In genomic region chr19:45747028-45747867, GRCm38 (mm10) we compare ENCODE assay signal across 9 mouse cellular contexts. TPM values are rescaled to one million over a fixed set of nuclear protein-coding genes. Genes with fewer than 3 reads are reported as not detected.
DNase-seq lines count a peak whose midpoint lies in the region; ATAC-seq and TF ChIP-seq lines count a peak whose summit lies in the region.
"Had no signal": no experiment of that assay in that cellular context is flagged by ENCODE, and none has a peak within 500 bp of the region (broad histone marks: within the 10 kb centered on the region; RNA-seq: fewer than 3 reads in every experiment).

No protein-coding gene starts in this region.

- peak; percentile 57 for ATAC-seq in granulocyte monocyte progenitor cell, adult 5-6 weeks (replicated peaks; ENCODE audit: poor library complexity, severe bottlenecking)
- peak; percentile 16; the same call in 1 of the 2 replicates for ATAC-seq in liver, embryonic 11.5 days (replicated peaks; ENCODE audit: low FRiP score)

- H3K27ac ChIP-seq in cortical plate, adult 2 months (ENCODE audit: insufficient read depth, low read length) = no peak overlapping the region
- H3K27ac ChIP-seq in liver, embryonic 11.5 days (ENCODE audit: low read depth, low read length) = no peak overlapping the region
- H3K27ac ChIP-seq: limb, embryonic 13.5 days had no signal

- WGBS in liver, embryonic 11.5 days = 22% methylated on average over 11 of the region's 11 CpGs

- 0 out of 2 replicates have a peak, but pooled peaks cover 2% of the 10 kb centered on the region for H3K4me1 ChIP-seq in cortical plate, adult 2 months (ENCODE audit: control insufficient read depth, insufficient read depth, low read length)
- peaks cover 22% of the 10 kb centered on the region for H3K4me1 ChIP-seq in liver, embryonic 11.5 days (replicated peaks; ENCODE audit: control insufficient read depth, insufficient read depth, low read length)

- no peaks in the 10 kb centered on the region for H3K9me3 ChIP-seq in liver, embryonic 11.5 days (ENCODE audit: control insufficient read depth, low read length)
- H3K9me3 ChIP-seq: limb, embryonic 13.5 days had no signal

- no peak overlapping the region for H3K4me2 ChIP-seq in liver, embryonic 11.5 days

- DNase-seq in B cell, adult 2 months = peak; percentile 89 to 90
- DNase-seq in ZHBTc4 (ENCODE audit: low read depth, low spot score) = peak; percentile 93
- DNase-seq in kidney, postnatal 10 days = peak; percentile 92
- peak; percentile 83 for DNase-seq in liver, embryonic 11.5 days (ENCODE audit: low spot score)
- peak; percentile 61 for DNase-seq in retina, adult 2 months (ENCODE audit: low read depth, low spot score)
- peak; percentile 90 for DNase-seq in thymus, postnatal 25 days

- H3K4me3 ChIP-seq in cortical plate, adult 2 months (ENCODE audit: insufficient read depth, low read length) = no peak overlapping the region
- no peak overlapping the region for H3K4me3 ChIP-seq in liver, embryonic 11.5 days (ENCODE audit: low read depth, low read length)

- H3K36me3 ChIP-seq in liver, embryonic 11.5 days (ENCODE audit: control insufficient read depth, insufficient read depth, low read length) = peaks cover 4% of the 10 kb centered on the region; the same call in 1 of the 2 replicates

- TF ChIP-seq CTCF in cortical plate, adult 2 months (IDR thresholded peaks at IDR 0.05; ENCODE audit: extremely low read depth, insufficient read depth, low read length) = peak; percentile 90

- no peak overlapping the region for H3K9ac ChIP-seq in liver, embryonic 11.5 days (ENCODE audit: low read depth, low read length)

- peaks cover 41% of the 10 kb centered on the region for H3K27me3 ChIP-seq in liver, embryonic 11.5 days (replicated peaks; ENCODE audit: control insufficient read depth, insufficient read depth, low read length)

- TF ChIP-seq POLR2A in cortical plate, adult 2 months (IDR thresholded peaks at IDR 0.05; ENCODE audit: extremely low read depth, insufficient read depth, low read length) = no peak

RNA-seq across cellular contexts. Expression of gene Npm3, which starts 2.1 kb away (rescaled TPM):
- polyA plus RNA-seq in cortical plate, adult 2 months (2012; rRNA removed) = 14.3 and 15.8 TPM in 2 replicates
- total RNA-seq in granulocyte monocyte progenitor cell, adult 5-6 weeks (2014; fragmentation: Nextera tagmentation) = 137 and 150 TPM in 2 replicates
- 109 and 141 TPM in 2 replicates for total RNA-seq in granulocyte monocyte progenitor cell, adult 5-6 weeks (2017)
- 32.7 and 34.5 TPM in 2 replicates for polyA plus RNA-seq in liver, embryonic 11.5 days (2014; fragmentation: Nextera tagmentation; extraction: Ambion mirVana)

RNA-seq across cellular contexts. Expression of gene Fgf8, which starts 4.5 kb away (rescaled TPM):
- polyA plus RNA-seq in cortical plate, adult 2 months (2012; rRNA removed) = not detected in 2 replicates
- total RNA-seq in granulocyte monocyte progenitor cell, adult 5-6 weeks (2014; fragmentation: Nextera tagmentation) = not detected in 2 replicates
- not detected in 2 replicates for total RNA-seq in granulocyte monocyte progenitor cell, adult 5-6 weeks (2017)
- polyA plus RNA-seq in liver, embryonic 11.5 days (2014; fragmentation: Nextera tagmentation; extraction: Ambion mirVana) = 0.32 and 0.82 TPM in 2 replicates

RNA-seq across cellular contexts. Expression of gene Mgea5, which starts 36.4 kb away (rescaled TPM):
- polyA plus RNA-seq in cortical plate, adult 2 months (2012; rRNA removed) = 134 and 137 TPM in 2 replicates
- total RNA-seq in granulocyte monocyte progenitor cell, adult 5-6 weeks (2014; fragmentation: Nextera tagmentation) = 76.2 and 99.7 TPM in 2 replicates
- 106 and 110 TPM in 2 replicates for total RNA-seq in granulocyte monocyte progenitor cell, adult 5-6 weeks (2017)
- 38.9 and 39.7 TPM in 2 replicates for polyA plus RNA-seq in liver, embryonic 11.5 days (2014; fragmentation: Nextera tagmentation; extraction: Ambion mirVana)
